Mouse (Mus musculus) spleen, postnatal 36 days (tissue): Measurements from ENCODE around the gene Gtf2ird2.
A peak's percentile ranks its signal among the peaks of the same experiment; 100 is the strongest.

Experiments
- DNase-seq, 2 experiments: peaks; one replicate each; pipeline ENCODE4 v3.0.0; 2022; ENCODE audit warnings: low spot score in 2 of 2, mixed read lengths in 1 of 2

Gtf2ird2 gene

GRCm38 (mm10) chr5:134234205-134234604, 50.4 kb downstream of the Gtf2ird2 start:
- DNase-seq: no peak

GRCm38 (mm10) chr5:134235111-134235510, 51.3 kb downstream of the Gtf2ird2 start:
- no peak for DNase-seq

- DNase-seq: no peak
Observed at GRCm38 (mm10) chr5:134236241-134236640, 52.4 kb downstream of the Gtf2ird2 start.

- peak; percentile 93 to 94 for DNase-seq
Observed at GRCm38 (mm10) chr5:134236796-134237195, 53.0 kb downstream of the Gtf2ird2 start.

- DNase-seq: no peak
Observed at GRCm38 (mm10) chr5:134237508-134237907, 53.7 kb downstream of the Gtf2ird2 start.

GRCm38 (mm10) chr5:134237936-134238760, 54.3 kb downstream of the Gtf2ird2 start:
- no peak for DNase-seq

- no peak for DNase-seq
Observed at GRCm38 (mm10) chr5:134241831-134242230, 58.0 kb downstream of the Gtf2ird2 start.

GRCm38 (mm10) chr5:134243661-134244436, 60.0 kb downstream of the Gtf2ird2 start:
- no peak for DNase-seq

GRCm38 (mm10) chr5:134244890-134245289, 61.1 kb downstream of the Gtf2ird2 start:
- no peak for DNase-seq

- DNase-seq: no peak
Observed at GRCm38 (mm10) chr5:134246146-134246545, 62.3 kb downstream of the Gtf2ird2 start.

- no peak for DNase-seq
Observed at GRCm38 (mm10) chr5:134248608-134249244, 64.9 kb downstream of the Gtf2ird2 start.

- no peak for DNase-seq
Observed at GRCm38 (mm10) chr5:134249245-134249649, 65.4 kb downstream of the Gtf2ird2 start.

- DNase-seq: no peak
Observed at GRCm38 (mm10) chr5:134250601-134251000, 66.8 kb downstream of the Gtf2ird2 start.

- no peak for DNase-seq
Observed at GRCm38 (mm10) chr5:134251083-134251482, 67.3 kb downstream of the Gtf2ird2 start.

- DNase-seq: no peak
Observed at GRCm38 (mm10) chr5:134253806-134254205, 70.0 kb downstream of the Gtf2ird2 start.

- DNase-seq: no peak
Observed at GRCm38 (mm10) chr5:134255294-134255693, 71.5 kb downstream of the Gtf2ird2 start.

- no peak for DNase-seq
Observed at GRCm38 (mm10) chr5:134257349-134258031, 73.7 kb downstream of the Gtf2ird2 start.

- no peak for DNase-seq
Observed at GRCm38 (mm10) chr5:134258395-134258794, 74.6 kb downstream of the Gtf2ird2 start.

- DNase-seq: no peak
Observed at GRCm38 (mm10) chr5:134258934-134259333, 75.1 kb downstream of the Gtf2ird2 start.

GRCm38 (mm10) chr5:134260001-134260636, 76.3 kb downstream of the Gtf2ird2 start:
- no peak for DNase-seq

- DNase-seq: no peak
Observed at GRCm38 (mm10) chr5:134265890-134266289, 82.1 kb downstream of the Gtf2ird2 start.
